Mouse (Mus musculus): ENCODE results near the gene Lypd3.
A peak's percentile ranks its signal among the peaks of the same experiment; 100 is the strongest.
"Not testable (repeated sequence)": the region's sequence is repeated elsewhere in the genome, so short reads cannot be mapped to it uniquely, and the experiment has no call there.

Gene Lypd3

GRCm38 (mm10) chr7:24612308-24612910 is 23.9 kb upstream of the Lypd3 start:
- no peak for DNase-seq (ENCODE audit: low read depth, low spot score)

DNA sequence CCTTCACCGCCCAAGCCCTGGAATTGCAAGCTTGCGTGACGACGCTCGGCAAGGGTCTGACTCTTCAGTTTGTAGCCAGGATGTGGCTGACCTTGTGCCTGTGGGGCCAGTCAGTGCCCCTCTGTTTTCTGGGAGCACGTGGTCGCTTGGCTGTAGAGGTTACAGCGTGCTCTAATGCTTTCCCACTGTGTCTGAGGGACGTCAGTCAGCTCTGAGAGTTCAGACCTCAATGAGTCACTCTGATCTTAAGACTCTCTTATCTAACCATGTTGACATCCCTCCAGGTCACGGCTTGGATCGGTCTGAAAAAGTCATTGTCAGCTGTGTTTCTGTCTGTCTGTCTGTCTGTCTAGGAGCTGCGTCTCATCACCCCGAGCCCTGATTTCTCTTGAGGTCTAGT is 21.5 kb upstream of the Lypd3 start:
- no peak for DNase-seq (ENCODE audit: low read depth, low spot score)

GRCm38 (mm10) chr7:24617763-24618162 is 18.6 kb upstream of the Lypd3 start:
- DNase-seq (ENCODE audit: low read depth, low spot score) = no peak

- DNase-seq (ENCODE audit: low read depth, low spot score) = not testable (repeated sequence)
Measured at GRCm38 (mm10) chr7:24618374-24618773, 18.0 kb upstream of the Lypd3 start.

DNA sequence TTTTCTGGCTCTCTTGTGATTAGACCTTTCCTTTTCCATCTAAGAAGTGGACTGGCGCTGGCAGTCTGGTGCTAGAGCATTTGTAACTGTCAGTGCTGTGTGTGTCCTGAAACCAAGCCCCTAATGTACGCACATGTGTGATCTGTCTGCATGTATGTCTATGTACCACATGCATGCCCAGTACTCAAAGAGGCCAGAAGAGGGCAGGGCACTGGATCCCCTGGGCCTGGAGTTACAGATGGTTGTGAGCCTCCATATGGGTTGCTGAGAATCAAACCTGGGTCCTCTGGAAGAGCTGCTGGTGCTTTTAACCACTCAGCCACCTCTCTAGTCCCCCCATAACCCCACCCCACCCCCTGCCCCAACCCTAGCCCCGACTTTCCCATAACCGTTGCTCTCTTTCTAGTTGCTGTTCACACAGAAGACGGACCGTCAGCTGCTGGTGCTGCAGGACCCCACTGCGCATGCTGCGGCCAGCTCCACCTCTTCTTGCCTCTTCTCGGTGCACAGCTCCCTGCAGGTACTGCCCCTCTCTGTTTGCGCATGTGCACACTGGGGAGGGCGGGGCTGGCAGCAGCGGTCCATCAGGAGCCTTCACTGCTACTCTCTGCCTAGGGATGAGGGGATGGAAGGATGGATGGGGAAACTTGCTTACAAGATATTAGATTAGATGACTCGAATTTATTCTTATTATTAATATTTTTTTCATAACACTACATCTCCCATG is 16.5 kb upstream of the Lypd3 start:
- no peak for DNase-seq (ENCODE audit: low read depth, low spot score)

- DNase-seq (ENCODE audit: low read depth, low spot score) = no peak
Measured at GRCm38 (mm10) chr7:24621193-24621592, 15.2 kb upstream of the Lypd3 start.

DNA sequence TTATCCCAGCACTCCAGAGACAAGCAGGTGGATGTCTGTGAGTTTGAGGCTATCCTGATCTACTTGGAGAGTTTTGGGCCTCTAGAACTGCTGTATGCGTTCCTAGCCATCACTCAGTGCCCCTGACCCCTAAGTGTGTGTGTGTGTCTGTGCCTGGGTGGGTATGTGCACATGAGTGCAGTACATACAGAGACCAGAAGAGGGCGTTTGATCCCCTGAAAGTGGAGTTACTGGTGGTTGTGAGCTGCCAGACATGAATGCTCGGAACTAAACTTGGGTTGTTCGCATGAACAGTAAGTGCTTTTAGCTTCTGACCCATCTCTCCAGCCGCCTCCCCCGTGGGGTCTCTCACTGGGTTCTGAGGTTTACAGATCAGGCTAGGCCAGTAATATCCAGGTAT is 13.4 kb upstream of the Lypd3 start:
- DNase-seq (ENCODE audit: low read depth, low spot score) = no peak

DNA sequence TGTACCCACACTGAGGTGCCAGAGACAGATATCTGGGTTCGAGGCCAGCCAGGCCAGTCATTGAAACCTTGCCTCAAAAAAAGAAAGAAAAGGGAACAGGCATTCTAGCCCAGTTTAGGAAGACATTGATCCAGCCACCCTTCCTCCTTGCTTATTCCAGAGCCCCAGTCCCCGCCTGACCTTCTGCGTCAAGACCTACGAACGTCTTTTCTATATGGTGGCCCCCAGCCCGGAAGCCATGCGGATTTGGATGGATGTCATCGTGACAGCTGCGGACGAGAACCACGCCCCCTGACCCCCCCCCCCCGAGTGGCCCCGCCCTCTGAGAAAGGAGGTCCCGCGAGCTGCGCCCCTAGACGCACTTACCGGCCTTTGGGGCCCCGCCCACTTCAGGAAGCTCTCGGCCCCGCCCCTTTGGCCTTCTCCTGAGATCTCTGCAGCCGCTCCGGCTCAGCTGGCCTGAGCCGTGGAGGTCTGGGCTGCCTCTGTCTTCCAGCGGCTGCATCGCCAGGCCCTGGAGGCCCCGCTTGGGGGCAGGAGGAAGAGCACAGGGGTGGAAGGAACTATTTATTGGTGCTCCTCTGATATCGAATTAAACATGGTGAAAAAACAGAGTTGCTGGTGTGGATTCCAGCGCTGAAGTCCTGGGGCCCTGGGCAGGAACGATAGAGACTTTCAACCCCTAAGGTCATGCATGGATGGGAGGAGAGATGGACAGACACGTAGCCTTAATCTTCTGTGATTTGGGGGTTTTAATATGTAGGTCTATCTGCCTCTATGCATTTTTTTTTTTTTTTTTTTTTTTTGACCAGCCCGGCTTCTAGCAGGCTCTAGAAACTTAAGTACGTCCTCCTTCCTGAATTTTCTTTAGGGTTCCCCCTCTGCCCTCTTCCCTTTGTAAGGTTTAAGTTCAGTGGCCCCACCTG is 7.4 kb upstream of the Lypd3 start:
- peak; percentile 87 for DNase-seq (ENCODE audit: low read depth, low spot score)

GRCm38 (mm10) chr7:24629672-24630071 is 6.7 kb upstream of the Lypd3 start:
- no peak for DNase-seq (ENCODE audit: low read depth, low spot score)

GRCm38 (mm10) chr7:24630116-24630880 is 6.1 kb upstream of the Lypd3 start:
- DNase-seq (ENCODE audit: low read depth, low spot score) = no peak

GRCm38 (mm10) chr7:24637046-24637445 is 696 bp downstream of the Lypd3 start:
- DNase-seq (ENCODE audit: low read depth, low spot score) = no peak

GRCm38 (mm10) chr7:24638026-24638856 is 1.9 kb downstream of the Lypd3 start:
- no peak for DNase-seq (ENCODE audit: low read depth, low spot score)

DNA sequence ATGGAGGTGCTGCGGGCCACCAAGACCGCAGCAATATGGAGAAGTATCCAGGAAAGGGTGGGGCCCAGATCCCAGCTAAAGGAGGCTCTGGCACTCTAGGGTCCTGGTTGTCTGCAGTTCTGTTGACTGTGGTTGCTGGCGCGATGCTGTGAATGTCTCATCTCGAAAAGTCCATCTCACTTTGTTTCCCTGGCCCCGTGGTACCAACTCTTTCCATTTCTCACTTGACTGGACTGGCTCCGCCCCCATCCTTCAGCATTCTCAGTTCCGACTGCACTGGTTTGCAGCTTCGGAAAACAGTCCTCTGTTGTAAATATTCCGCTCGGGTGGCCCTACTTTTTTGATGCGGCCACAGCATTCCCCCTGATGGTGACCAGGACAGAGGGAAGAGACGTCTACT is 4.1 kb downstream of the Lypd3 start:
- DNase-seq (ENCODE audit: low read depth, low spot score) = no peak

GRCm38 (mm10) chr7:24642491-24642890 is 6.1 kb downstream of the Lypd3 start:
- DNase-seq (ENCODE audit: low read depth, low spot score) = peak; percentile 68

- no peak for DNase-seq (ENCODE audit: low read depth, low spot score)
Measured at GRCm38 (mm10) chr7:24644492-24644891, 8.1 kb downstream of the Lypd3 start.

DNA sequence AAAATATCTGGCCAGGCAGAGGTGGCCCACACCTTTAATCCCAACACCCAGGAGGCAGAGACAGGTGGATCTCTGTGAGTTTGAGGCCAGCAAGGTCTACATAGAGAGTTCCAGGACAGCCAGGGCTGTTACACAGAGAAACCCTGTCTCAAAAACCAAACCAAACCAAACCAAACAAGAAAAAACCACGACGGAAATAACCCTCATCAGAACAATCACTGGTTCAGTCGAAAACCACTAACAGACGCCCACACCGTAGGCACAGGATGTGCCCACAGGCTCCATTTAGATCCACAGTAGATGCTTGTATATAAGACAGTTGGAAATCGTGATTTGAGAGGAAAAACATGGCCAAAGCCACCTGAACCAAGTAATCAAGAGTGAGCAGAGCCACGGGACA is 8.6 kb downstream of the Lypd3 start:
- DNase-seq (ENCODE audit: low read depth, low spot score) = no peak

GRCm38 (mm10) chr7:24646486-24646885 is 10.1 kb downstream of the Lypd3 start:
- no peak for DNase-seq (ENCODE audit: low read depth, low spot score)

- DNase-seq (ENCODE audit: low read depth, low spot score) = peak; percentile 68
Measured at GRCm38 (mm10) chr7:24653681-24654080, 17.3 kb downstream of the Lypd3 start.

DNA sequence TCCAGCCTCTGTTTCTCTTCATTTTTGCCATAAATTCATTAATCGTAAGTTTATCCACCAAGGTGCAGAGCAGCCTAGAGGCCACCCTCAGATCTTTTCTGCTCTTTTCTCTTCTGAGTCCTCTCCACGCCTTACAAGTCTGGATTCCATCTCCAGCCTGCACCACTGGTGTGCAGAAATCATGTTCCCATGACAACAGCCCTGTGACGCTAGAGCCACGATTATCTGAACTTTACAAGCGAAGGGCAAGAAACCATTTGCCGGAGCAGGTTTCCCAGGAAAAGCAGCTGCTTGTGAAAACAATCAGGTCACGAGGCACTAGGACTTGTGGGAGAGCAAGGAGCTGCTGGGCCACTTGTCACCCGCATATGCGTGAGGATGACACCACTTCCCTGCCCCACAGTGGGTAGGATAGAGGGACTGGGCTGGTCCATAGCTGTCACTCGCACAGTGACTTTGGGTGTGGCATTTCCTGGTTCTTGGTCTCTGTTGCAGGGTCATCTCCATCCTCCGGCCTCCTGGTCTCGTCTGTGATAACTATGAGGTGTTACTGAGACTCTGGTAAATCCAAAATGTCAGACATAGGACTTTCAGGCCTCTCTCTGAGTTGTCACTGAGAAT is 23.5 kb downstream of the Lypd3 start:
- no peak for DNase-seq (ENCODE audit: low read depth, low spot score)

Measured in mesoderm, embryonic 11.5 days (tissue).